Mouse (Mus musculus): ENCODE data around the gene Tbx15. TPM values are rescaled to one million over a fixed set of nuclear protein-coding genes. Genes with fewer than 3 reads are reported as not detected.

Gene Tbx15
- polyA plus RNA-seq, 1 experiment from 2014 or later, result 16.0 TPM

- Histone ChIP-seq H3K4me3 (0 out of 2 replicates have a peak overlapping the region, but pooled peaks have one; percentile 16), H3K9me3 (no peaks in the 10 kb centered on the region), H3K4me2 (peak overlapping the region; percentile 49), H3K27ac (0 out of 2 replicates have a peak overlapping the region, but pooled peaks have one; percentile 17), H3K9ac (no peak overlapping the region), H3K4me1 (peaks cover 22% of the 10 kb centered on the region), H3K27me3 (peaks cover 98% of the 10 kb centered on the region), H3K36me3 (no peaks in the 10 kb centered on the region)
- 2% methylated on average over 6 of the region's 6 CpGs for WGBS
- no peak for ATAC-seq (ENCODE audit: insufficient number of reproducible peaks, insufficient read depth, low FRiP score, low TSS enrichment, low read depth)
Measured at GRCm38 (mm10) chr3:99249906-99250305, 9.7 kb downstream of the Tbx15 start.

- Histone ChIP-seq H3K27me3 (peaks cover 98% of the 10 kb centered on the region), H3K36me3 (no peaks in the 10 kb centered on the region), H3K9me3 (no peaks in the 10 kb centered on the region), H3K27ac (no peak overlapping the region), H3K9ac (no peak overlapping the region), H3K4me1 (peaks cover 23% of the 10 kb centered on the region), H3K4me2 (peak overlapping the region; percentile 78), H3K4me3 (0 out of 2 replicates have a peak overlapping the region, but pooled peaks have one; percentile 60)
- no peak for ATAC-seq (ENCODE audit: insufficient number of reproducible peaks, insufficient read depth, low FRiP score, low TSS enrichment, low read depth)
- WGBS, result 23% methylated on average over 6 of the region's 6 CpGs
Measured at GRCm38 (mm10) chr3:99251271-99252165, 11.3 kb downstream of the Tbx15 start.

GRCm38 (mm10) chr3:99252461-99253091, 12.4 kb downstream of the Tbx15 start:
- Histone ChIP-seq H3K36me3 (no peaks in the 10 kb centered on the region), H3K9ac (peak overlapping the region; percentile 86), H3K4me2 (peak overlapping the region; percentile 78), H3K4me3 (peak overlapping the region; percentile 60), H3K27me3 (peaks cover 99% of the 10 kb centered on the region), H3K9me3 (no peaks in the 10 kb centered on the region), H3K4me1 (peaks cover 28% of the 10 kb centered on the region), H3K27ac (peak overlapping the region; percentile 64)
- 4% methylated on average over 16 of the region's 16 CpGs for WGBS
- no peak for ATAC-seq (ENCODE audit: insufficient number of reproducible peaks, insufficient read depth, low FRiP score, low TSS enrichment, low read depth)

GRCm38 (mm10) chr3:99253092-99253488, 12.9 kb downstream of the Tbx15 start:
- H3K4me1 ChIP-seq, result peaks cover 28% of the 10 kb centered on the region
- H3K4me3 ChIP-seq, result peak overlapping the region; percentile 60
- H3K36me3 ChIP-seq, result no peaks in the 10 kb centered on the region
- peak overlapping the region; percentile 86 for H3K9ac ChIP-seq
- WGBS, result under 1% methylated on average over 12 of the region's 12 CpGs
- peak; percentile 11; the same call in 1 of the 2 replicates for ATAC-seq (ENCODE audit: insufficient number of reproducible peaks, insufficient read depth, low FRiP score, low TSS enrichment, low read depth)
- peak overlapping the region; percentile 78 for H3K4me2 ChIP-seq
- peaks cover 99% of the 10 kb centered on the region for H3K27me3 ChIP-seq
- no peaks in the 10 kb centered on the region for H3K9me3 ChIP-seq
- peak overlapping the region; percentile 90; the same call in 1 of the 2 replicates for H3K27ac ChIP-seq

GRCm38 (mm10) chr3:99253497-99254451, 13.6 kb downstream of the Tbx15 start:
- WGBS, result under 1% methylated on average over 71 of the region's 73 CpGs
- peak overlapping the region; percentile 86 for H3K9ac ChIP-seq
- peak; percentile 33; the same call in 1 of the 2 replicates for ATAC-seq (ENCODE audit: insufficient number of reproducible peaks, insufficient read depth, low FRiP score, low TSS enrichment, low read depth)

GRCm38 (mm10) chr3:99254559-99255151, 14.5 kb downstream of the Tbx15 start:
- Histone ChIP-seq H3K9me3 (no peaks in the 10 kb centered on the region), H3K27me3 (peaks cover 99% of the 10 kb centered on the region), H3K4me1 (peaks cover 18% of the 10 kb centered on the region), H3K4me3 (peak overlapping the region; percentile 60), H3K27ac (peak overlapping the region; percentile 90), H3K36me3 (no peaks in the 10 kb centered on the region), H3K4me2 (peak overlapping the region; percentile 78), H3K9ac (peak overlapping the region; percentile 86)
- ATAC-seq (ENCODE audit: insufficient number of reproducible peaks, insufficient read depth, low FRiP score, low TSS enrichment, low read depth), result no peak
- under 1% methylated on average over 15 of the region's 15 CpGs for WGBS

More at GRCm38 (mm10) chr3:99253497-99254451, 13.6 kb downstream of the Tbx15 start:
- Histone ChIP-seq H3K27ac (peak overlapping the region; percentile 90), H3K27me3 (peaks cover 99% of the 10 kb centered on the region), H3K4me2 (peak overlapping the region; percentile 78), H3K9me3 (no peaks in the 10 kb centered on the region), H3K36me3 (no peaks in the 10 kb centered on the region), H3K4me3 (peak overlapping the region; percentile 60), H3K4me1 (peaks cover 24% of the 10 kb centered on the region)

- peaks cover 13% of the 10 kb centered on the region for H3K4me1 ChIP-seq
- no peaks in the 10 kb centered on the region for H3K9me3 ChIP-seq
- peak overlapping the region; percentile 78 for H3K4me2 ChIP-seq
Measured at GRCm38 (mm10) chr3:99255411-99256365, 15.5 kb downstream of the Tbx15 start.

GRCm38 (mm10) chr3:99256366-99256750, 16.2 kb downstream of the Tbx15 start:
- H3K36me3 ChIP-seq, result no peaks in the 10 kb centered on the region
- 12% methylated on average over 11 of the region's 11 CpGs for WGBS
- H3K9ac ChIP-seq, result peak overlapping the region; percentile 86
- H3K27ac ChIP-seq, result peak overlapping the region; percentile 90
- ATAC-seq (ENCODE audit: insufficient number of reproducible peaks, insufficient read depth, low FRiP score, low TSS enrichment, low read depth), result no peak
- H3K4me1 ChIP-seq, result peaks cover 13% of the 10 kb centered on the region
- peaks cover 97% of the 10 kb centered on the region for H3K27me3 ChIP-seq
- H3K9me3 ChIP-seq, result no peaks in the 10 kb centered on the region
- H3K4me2 ChIP-seq, result peak overlapping the region; percentile 78
- H3K4me3 ChIP-seq, result peak overlapping the region; percentile 60

More at GRCm38 (mm10) chr3:99255411-99256365, 15.5 kb downstream of the Tbx15 start:
- WGBS, result 10% methylated on average over 11 of the region's 11 CpGs
- Histone ChIP-seq H3K27me3 (peaks cover 97% of the 10 kb centered on the region), H3K27ac (peak overlapping the region; percentile 90), H3K4me3 (peak overlapping the region; percentile 60), H3K9ac (peak overlapping the region; percentile 86), H3K36me3 (no peaks in the 10 kb centered on the region)
- no peak for ATAC-seq (ENCODE audit: insufficient number of reproducible peaks, insufficient read depth, low FRiP score, low TSS enrichment, low read depth)

- peak overlapping the region; percentile 57 for H3K27ac ChIP-seq
- H3K4me1 ChIP-seq, result peaks cover 13% of the 10 kb centered on the region
- ATAC-seq (ENCODE audit: insufficient number of reproducible peaks, insufficient read depth, low FRiP score, low TSS enrichment, low read depth), result no peak
- H3K9ac ChIP-seq, result peak overlapping the region; percentile 86
- no peaks in the 10 kb centered on the region for H3K36me3 ChIP-seq
- WGBS, result 3% methylated on average over 20 of the region's 20 CpGs
- H3K27me3 ChIP-seq, result peaks cover 97% of the 10 kb centered on the region
- peak overlapping the region; percentile 60 for H3K4me3 ChIP-seq
- no peaks in the 10 kb centered on the region for H3K9me3 ChIP-seq
- peak overlapping the region; percentile 78 for H3K4me2 ChIP-seq
Measured at GRCm38 (mm10) chr3:99256766-99257165, 16.6 kb downstream of the Tbx15 start.
